Mouse (Mus musculus) T-helper 2 cell (primary cell): ENCODE measurements around the gene Fam208a.

ENCODE experiments used
- in situ Hi-C: fragments of 300-600 bp; cut with MboI, MseI; formaldehyde crosslinking; loops from one replicate; pipeline ENCODE4 v1.15.1; 2025; ENCODE audit warnings: high pct_unique_total_duplicates

Fam208a gene

DNA sequence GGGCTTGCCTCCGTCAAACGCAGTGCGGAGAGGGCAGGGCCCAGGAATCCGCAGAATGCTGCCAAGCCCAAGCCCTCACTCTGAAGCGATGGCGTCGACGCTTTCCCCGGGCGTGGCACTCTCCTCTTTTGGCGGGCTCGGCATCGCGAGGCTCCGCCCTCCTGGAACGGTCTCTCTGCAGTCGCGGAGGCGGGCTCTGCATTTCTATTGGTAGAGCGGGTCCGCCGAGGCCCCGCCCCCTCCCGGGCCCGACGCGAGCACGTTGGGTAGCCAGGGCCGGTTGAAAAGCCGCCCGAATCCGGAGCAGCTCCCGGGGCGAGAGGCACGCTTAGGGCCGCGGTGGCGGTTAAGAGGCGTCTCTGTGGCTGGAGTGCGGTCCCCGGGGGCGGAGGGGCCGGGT lies at the start of gene Fam208a:
Fam208a (plus strand) TSS at position 262 of the 400 bp plus-strand sequence.
- in situ Hi-C loops = loop anchor here (5.0 kb wide), 1 partner anchor 91 kb away; no protein-coding TSS in a partner anchor

DNA sequence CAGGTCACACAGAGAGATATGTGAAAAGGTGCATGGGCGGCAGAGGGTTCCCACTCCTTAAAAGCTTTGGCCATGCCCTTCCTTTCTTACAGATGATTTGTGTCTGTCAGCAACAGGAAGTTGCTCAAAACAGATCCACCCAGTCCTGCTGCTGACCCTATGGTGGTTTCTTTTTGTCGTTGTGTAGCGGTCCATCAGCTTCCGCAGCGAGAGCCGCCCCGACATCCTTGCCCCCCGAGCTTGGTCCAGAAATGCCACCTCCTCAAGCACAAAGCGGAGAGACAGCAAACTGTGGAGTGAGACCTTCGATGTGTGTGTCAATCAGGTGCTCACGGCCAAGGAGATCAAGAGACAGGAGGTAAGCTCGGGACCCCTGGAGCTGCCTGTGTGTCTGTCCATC lies 49.2 kb upstream of the Fam208a start:
- in situ Hi-C loops = no loop called here

DNA sequence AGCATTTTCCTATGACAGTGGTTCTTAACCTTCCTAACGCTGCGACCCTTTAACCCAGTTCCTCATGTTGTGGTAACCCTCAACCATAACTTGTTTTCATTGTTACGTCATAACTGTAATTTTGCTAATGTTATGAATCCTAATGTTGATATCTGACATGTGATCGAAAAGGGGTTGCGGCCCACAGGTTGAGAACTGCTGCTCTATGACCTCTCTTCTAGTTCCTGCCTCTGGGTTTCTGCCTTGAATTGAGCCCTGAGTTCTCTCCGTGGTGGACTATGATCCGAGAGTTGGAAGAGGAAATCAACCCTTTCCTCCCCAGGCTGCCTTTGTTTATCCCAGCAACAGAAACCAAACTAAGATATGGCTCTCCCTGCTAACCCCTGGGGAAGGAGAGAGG lies 47.2 kb upstream of the Fam208a start:
- in situ Hi-C loops = loop anchor here (5.0 kb wide), 1 partner anchor 39 kb away; no protein-coding TSS in a partner anchor

DNA sequence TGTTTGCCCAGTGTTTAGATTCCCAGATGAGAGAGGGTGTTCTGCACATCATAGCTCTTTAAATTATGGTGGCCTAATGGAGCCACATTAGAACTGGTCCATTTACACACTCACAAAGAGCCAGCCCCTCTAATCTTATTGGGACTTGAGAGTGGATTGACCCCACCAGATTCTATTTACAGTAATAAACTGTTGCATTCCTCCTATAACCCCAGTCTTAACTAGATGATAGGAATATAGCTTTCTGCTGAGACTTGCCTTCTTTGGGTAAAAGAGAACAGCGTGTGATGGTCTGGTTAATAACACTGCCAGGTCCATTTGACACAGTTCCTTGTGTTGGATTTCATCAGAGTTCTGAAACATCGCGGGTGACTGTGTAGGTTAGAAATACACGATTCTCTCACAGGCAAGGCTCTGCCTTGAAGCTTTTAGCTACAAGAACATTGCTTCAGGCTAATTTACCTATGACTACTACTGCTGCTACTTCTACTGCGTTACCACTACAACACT lies 45.3 kb upstream of the Fam208a start:
- in situ Hi-C loops = loop anchor here (5.0 kb wide), 1 partner anchor 41 kb away; no protein-coding TSS in a partner anchor

DNA sequence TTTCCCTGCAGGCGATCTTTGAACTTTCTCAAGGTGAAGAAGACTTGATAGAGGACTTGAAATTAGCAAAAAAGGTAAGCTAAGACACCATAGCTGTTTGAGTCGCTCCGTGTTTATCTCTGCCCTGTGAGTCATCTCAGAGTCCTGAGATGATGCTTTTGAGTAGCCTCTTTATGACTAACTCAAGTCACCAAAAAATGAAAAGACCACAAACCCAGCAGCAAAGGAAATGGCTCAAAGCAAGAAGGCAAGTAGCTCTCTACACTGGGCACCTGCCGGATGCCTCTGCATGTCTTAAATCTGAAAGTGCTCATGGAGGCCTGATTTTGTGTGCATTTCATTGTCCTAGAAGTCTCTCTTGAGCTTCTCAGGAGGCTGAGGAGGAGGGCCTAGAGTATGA lies 44.5 kb upstream of the Fam208a start:
- in situ Hi-C loops = loop anchor here (5.0 kb wide), 1 partner anchor 42 kb away; no protein-coding TSS in a partner anchor

DNA sequence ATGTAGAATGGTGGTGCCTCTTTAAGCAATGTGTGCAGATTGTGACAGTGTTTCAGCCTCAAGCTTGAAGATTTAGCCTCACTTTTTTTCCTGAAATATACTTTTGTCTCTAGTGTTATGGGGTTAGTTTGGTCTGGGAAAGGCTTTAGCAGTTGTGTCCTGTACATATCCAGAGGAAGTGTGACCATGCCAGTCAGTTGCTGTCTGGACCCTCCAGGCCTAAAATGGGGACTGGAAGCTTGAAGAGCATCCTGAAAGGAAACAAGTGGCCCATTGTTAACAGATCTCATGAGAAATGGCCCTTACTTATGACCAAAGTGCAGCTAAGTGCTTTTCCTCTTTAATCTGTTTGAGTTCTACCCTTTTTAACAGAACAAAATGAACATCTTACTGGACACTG lies 40.0 kb upstream of the Fam208a start:
- in situ Hi-C loops = no loop called here

DNA sequence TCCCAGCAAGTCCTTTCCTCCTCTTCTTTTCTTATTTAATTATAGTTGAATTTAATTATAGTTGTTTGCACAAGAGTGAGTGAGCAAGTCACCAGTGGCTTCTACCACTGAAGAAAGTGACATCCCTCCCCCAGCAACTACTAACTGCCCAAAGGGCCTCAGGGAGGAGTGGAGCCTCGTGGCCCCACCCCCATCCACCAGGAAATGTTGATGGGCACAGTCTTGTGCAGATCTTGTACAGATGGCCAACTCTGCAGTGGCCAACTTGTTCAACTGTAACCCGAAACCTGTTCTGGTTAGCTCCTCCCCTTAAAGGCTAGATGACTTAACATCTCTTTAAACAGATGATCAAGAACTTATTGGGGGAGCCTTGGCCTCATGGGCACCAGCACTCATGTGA lies 38.9 kb upstream of the Fam208a start:
- in situ Hi-C loops = no loop called here

DNA sequence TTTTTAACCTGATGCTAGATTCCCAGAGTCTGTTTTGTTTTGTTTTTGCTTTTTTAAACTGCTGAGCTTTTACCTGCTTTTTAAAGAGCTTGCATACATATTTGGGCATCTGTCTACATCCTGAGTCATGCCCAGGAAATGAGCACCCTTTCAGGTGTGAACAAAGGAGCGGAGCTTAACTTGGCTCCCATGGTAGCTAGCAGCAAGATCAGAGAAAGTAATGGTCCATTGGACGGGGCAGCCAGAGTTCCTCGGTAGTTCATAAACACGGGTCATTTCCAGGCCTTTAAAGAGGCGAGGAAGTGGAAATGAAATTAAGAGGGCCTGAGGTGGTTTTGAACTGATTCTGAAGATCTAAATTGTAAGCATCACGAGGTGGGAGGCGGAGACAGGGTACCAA lies 38.0 kb upstream of the Fam208a start:
- in situ Hi-C loops = no loop called here

DNA sequence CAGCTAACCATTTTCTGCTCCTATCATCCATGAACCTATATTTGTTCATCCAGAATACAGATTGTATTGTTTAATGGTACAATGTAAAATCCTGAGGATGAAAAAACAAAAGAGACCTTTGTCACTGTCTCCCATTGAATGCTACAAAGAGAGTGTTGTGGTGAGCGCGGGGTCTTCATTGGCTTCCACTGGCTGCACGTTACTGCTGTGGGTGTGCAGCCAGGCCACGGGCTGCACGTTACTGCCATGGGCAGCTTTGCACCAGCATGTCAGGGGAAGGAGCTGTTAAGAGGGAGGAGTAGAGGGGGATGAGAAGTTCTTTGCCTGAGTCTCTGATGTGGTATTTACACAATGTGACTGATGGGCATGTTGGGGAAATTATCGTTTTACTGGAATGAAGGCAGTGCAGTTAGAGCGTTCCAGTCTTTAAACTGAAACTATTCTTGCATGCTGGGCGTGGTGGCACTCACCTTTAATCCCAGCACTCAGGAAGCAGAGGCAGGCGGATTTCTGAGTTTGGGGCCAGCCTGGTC lies 36.8 kb upstream of the Fam208a start:
- in situ Hi-C loops = no loop called here

DNA sequence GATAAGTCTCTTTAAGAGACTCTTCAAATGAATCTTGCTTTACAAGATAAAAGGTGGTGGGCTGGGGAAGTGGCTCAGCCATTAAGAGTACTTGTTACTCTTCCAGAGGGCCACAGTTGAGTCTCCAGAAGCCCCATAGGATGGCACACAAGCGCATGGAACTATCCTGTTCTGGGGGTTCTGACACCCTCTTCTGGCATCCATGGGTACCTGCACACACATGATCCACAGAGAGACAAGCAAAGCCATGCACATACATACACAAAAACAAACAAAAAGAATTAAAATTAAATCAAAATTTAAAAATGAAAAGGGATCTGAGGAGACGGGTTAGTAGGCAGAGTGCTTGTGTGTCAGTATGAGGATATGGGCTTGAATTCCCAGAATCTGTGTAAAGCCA lies 36.0 kb upstream of the Fam208a start:
- in situ Hi-C loops = no loop called here

DNA sequence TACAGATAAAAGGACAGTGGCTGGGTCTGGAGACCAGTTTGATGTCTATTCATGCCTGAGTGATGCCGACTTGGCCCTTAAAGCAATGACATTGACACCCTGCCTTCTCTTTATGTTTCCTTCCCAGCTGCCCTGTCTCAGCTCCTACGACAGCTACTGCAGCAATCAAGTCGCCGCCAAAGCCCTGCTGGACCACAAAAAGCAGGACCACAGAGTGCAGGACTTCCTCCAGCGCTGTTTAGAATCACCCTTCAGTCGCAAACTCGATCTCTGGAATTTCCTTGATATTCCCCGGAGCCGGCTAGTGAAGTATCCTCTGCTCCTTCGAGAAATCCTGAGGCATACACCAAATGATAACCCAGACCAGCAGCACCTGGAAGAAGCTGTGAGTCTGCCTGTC lies 34.8 kb upstream of the Fam208a start:
- in situ Hi-C loops = no loop called here

DNA sequence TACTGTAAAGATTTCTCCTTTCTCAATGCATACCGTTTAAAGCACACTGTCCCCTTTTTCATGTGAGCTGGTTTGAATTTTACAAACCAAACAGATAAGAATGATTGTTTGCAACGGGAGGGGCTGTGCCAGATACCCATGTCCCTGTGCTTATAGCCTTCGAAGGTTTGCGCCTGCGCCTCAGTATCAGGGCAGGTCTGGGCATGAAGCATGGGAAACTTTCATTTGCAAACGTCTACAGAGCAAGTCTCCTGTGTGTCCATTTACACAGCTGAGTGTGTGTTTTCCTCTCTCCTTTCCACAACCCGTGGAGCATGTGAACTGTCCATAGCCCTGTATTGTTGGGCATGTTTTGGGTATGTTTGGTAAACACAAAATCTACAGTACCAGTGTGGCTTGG lies 32.2 kb upstream of the Fam208a start:
- in situ Hi-C loops = no loop called here

DNA sequence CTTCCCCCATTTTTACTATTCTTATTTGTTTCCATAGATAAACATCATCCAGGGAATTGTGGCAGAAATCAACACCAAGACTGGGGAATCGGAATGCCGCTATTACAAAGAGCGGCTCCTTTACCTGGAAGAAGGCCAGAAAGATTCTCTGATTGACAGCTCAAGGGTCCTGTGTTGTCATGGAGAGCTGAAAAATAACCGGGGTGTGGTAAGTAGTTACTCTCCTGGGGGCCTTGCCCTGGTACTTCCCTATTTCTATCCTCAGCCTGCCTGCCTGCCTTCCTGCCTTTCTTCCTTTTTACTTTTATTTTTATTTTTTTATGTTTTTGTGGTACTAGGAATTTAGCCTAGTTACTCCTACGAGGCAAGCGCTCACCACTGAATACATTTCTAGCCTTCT lies 31.1 kb upstream of the Fam208a start:
- in situ Hi-C loops = no loop called here

DNA sequence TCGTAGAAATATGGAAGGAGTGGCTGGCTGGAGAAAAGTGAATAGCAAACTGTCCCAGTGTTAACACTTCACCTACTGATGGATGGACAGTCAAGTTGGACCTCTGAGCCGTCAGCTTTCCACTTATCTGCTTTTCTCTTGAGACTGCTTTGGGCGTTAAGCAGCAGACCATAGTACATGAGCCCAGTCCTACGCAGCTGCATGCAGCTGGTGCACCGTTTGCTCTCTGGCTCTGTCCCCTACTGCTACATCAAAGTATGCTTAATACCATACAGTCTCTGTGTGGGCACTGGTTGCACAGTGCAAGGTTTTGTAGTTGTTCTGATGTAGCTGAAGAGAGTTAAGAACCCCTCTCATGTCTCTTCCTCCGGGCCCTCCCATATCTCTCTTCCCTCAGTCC lies 28.1 kb upstream of the Fam208a start:
- in situ Hi-C loops = loop anchor here (25.0 kb wide), 1 partner anchor 613 kb away; no protein-coding TSS in a partner anchor

DNA sequence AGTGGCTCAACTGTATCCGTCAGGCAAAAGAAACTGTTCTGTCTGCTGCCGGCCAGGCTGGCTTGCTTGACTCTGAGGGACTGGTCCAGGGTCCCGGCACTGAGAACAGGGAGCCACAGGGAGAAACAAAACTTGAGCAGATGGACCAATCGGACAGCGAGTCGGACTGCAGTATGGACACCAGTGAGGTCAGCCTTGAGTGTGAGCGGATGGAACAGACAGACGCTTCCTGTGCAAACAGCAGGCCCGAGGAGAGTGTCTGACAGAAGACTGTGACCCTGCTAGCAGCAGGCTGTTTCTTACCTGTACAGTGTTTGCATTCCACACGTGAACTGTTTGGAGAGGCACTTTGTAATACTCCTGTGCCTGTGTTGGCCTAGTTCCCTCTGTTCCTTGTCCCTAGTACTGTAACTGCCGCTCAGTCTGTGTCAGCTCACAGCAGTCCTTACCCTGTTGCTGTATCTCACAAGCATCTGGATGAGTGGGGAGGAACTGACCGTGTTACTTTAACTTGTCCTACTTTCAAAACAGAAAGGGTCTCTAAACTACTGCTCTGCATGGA lies 26.8 kb upstream of the Fam208a start:
- in situ Hi-C loops = loop anchor here (25.0 kb wide), 1 partner anchor 614 kb away; no protein-coding TSS in a partner anchor

DNA sequence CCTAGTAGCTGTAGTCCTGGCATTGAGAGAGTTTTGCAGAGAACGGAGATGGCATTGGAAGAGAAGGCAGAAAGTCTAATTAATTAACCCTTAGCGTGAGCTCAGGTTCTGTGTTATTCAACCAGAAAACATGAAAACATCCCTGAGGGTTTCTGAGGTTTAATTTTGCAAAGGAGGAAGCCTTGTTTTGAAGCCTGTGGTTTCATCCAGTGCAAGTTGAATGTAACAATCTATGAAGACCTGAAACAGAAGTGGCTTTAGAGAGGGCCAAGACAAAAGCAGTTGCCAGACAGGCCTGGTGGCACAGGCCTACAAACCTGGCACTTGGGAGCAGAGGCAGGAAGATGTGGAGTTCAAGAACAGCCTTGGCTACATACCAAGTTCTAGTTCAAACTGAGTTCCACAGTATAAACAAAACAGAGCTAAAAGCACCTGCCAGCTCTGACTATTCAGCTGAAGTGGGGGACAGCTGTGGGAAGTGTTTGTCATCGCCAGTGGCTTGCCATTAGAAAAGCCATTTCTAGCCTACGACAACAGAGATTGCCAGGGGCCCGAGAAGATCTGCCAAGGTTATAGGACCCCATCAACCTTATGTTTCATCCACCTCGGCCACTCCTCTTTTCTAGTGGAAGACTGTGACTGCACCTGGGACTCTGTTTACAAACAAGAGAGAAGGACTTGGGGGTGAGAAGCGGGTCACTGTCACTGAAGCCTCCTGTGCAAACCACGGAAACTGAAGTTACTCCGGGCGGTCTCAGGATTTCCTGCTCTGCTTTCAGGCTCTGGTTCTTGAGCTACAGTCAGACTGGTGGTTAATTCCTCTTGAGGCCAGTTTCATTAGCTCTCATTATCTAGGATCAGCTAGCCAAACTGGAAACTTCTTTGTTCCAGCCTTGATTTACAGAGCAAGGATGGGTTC lies 26.0 kb upstream of the Fam208a start:
- in situ Hi-C loops = loop anchor here (25.0 kb wide), 1 partner anchor 615 kb away; no protein-coding TSS in a partner anchor

DNA sequence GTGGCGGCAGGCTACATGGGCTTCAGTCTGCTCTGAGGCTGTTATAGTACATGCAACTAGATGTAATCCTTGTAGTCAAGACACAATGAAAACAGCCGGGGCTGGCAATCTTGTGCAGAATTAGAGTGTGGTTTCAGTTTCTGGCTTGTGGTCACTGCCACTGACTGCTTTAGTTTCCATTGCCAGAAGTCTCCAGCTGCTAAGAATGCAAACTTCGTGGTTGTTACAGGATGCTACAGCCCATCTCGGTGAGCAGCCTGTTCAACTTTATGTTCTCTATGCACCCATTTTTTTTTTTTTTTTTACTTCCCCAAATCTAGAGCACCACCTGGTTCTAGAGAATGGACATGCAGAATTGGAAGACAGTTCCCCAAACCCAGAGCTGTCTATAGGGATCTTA lies 23.2 kb upstream of the Fam208a start:
- in situ Hi-C loops = loop anchor here (5.0 to 25.0 kb wide), 2 partner anchors 38 to 618 kb away; no protein-coding TSS in a partner anchor

DNA sequence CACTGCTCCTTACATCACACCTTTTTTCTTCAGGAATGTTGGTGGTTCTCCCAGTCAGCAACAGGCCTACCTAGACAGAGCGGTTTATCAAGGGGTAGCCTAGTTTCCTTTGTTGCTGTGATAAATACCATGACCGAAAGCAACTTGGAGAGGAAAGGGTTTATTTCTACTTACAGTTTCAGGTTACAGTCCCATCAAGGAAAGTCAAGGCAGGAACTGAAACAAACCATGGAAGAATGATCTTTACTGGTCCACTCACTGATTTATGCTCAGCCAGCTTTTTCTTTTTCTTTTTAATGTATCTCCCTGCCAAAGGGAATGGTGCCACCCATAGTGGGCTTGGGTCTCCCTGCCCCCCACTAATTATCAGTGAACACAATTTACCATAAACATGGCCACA lies 22.7 kb upstream of the Fam208a start:
- in situ Hi-C loops = loop anchor here (5.0 to 25.0 kb wide), 2 partner anchors 39 to 619 kb away; no protein-coding TSS in a partner anchor

DNA sequence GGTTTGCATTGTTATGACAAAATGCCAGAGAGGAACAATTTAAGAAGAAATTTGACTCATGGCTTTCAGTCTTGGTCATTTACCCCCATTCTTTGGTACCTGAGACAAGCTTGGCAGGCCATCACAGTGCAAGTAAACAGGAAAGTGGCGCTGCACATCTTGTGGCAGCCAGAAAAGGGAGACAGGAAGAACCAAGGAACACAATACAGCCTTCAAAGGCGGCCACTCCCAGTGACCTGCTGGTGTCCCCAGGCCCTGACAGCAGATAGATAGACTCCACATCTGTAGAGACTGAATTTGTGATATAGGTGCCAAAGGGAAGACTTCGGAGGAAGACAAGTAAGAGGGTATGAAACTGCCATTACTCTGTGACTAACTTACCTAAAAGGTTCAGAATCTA lies 20.4 kb upstream of the Fam208a start:
- in situ Hi-C loops = loop anchor here (5.0 to 25.0 kb wide), 2 partner anchors 41 to 621 kb away; no protein-coding TSS in a partner anchor

DNA sequence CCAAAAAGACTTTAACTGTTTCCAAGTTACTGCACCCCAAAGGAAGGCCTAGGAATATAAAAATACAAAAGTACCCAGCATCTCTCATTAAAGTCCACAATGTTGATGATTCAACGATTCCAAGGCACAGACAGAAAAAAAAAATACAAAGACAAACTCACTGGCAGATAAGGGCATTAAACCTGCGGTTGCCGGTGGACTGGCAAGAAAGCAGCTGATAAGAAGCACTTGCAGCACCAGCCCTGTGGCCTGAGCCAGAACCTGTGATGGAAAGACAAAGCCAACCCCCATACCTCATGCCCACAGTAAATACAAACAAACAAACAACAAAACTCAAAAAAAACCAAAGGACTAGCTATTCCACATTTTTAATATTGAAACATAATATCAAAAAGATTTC lies 19.0 kb upstream of the Fam208a start:
- in situ Hi-C loops = loop anchor here (5.0 to 25.0 kb wide), 4 partner anchors 42 to 622 kb away; no protein-coding TSS in a partner anchor

DNA sequence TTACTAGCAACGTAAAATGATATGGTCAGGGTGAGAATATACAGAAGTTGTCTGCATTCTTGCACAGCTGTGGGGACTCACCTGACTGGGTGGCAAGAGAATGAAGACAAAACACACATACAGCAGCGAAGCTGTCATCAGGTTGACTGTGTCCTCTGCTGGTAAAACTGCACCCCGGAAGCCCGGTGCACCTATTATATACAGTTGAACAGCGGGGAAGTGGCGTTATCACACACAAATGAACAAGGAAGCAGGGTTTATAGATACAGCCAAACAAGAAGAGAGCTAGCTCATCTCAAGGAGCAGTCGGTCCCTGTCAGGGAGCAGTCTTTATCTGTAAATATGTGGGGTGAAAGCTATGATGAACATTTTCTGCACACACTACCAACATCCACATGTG lies 17.1 kb upstream of the Fam208a start:
- in situ Hi-C loops = loop anchor here (10.0 to 25.0 kb wide), 3 partner anchors 157 to 624 kb away; no protein-coding TSS in a partner anchor

DNA sequence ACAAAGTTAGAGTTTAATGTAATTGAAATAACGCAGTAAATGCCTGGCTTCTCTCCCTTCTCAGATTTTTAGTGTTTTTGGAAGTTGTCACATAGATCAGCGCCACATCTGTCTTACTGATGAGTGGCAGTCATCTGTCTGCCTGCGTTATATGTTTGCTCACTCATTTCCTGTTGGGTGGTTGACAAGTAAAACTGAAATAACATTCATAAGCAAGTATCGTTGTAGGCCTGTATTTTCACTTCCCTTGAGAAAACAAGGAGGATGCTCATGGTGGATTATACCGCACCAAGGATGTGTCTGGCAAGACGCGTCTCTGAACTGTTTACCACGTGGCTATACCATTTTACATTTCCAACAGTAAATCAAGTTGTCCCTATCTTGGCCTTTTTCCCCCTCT lies 15.9 kb upstream of the Fam208a start:
- in situ Hi-C loops = loop anchor here (10.0 to 25.0 kb wide), 3 partner anchors 158 to 625 kb away; no protein-coding TSS in a partner anchor
